Mouse (Mus musculus): ENCODE data around the gene Fndc11. TPM values are rescaled to one million over a fixed set of nuclear protein-coding genes. Genes with fewer than 3 reads are reported as not detected.

Gene Fndc11
- under 1 TPM in 1 of 2 experiments, not detected in 1; 0.83 TPM for total RNA-seq (2023)

DNA sequence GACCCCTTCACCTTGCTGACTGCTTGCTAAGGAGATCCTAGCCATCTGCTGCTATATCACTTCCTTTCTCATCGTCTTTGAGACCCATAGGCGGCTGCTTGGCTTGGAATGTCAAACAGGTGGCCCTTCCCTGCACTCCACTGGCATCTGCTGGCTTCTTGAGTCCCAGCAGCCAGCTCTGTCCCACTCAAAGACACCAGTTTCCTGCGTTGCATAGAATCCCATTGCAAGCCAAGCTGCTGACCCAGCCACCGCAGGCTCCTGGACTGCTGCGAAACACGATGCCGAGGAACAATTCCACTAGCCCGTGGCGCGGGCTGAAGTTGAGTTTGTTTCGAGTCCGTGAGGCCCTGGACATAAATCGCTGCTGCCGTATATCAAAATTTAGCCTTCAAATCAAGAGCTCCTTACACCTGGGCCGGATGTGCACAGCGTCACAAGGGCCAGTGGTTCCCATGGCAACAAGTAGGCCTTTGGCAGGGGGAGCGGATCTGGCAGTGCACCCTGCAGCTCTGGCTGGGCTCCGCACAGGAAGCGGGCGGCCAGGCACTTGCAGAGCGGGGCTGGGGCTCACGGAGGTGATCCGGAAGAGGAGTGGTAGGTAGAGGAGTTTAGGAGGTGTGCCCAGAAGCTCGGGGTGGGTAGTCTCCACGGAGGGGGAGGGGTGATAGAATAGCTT, at the start of gene Fndc11:
Gene Fndc11 (plus strand): TSS at position 476 of the 679 bp plus-strand sequence.

DNA sequence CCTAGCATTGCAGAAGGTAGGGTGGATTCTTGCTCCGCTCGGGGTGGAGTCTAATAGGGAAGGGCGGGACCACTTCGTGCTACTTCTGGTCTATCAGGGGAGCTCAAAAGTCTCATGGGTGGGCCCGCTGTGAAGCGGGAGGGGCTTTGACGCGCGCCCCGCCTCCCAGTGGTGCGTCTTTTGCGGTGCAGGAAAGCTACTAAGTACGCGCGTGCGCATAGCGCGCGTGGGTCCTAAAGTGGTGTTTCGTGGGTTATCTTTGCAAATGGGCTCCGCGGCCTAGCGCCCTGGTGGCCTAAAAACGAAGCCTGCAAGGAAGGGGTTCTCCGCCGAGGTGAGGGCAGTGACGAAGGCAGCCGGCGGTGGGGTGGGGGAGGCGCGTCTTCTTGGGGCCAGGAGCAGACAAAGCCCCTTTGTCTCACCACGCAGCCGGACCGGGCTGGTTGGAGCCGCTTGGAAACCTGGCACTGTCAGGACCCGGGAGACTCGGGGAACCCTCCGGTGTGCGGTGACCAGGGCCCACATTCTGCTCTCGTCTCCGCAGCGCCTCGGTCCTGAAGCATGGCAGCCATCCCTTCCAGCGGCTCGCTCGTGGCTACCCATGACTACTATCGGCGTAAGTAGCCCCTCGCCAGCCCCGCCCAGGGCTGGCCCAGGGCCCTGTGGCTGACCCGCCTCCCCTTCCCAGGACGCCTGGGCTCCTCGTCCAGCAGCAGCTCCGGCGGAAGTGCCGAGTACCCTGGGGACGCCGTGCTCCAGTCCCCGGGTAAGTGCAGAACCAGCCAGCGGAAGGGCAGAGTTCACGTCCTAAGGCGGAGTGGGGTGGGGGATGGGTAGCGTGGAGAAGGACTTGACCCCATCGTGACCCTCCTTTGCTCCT, 32.5 kb upstream of the Fndc11 start, which contains the start of gene Ppdpf:
Gene Ppdpf (plus strand): TSS at position 127 of the 880 bp plus-strand sequence.

DNA sequence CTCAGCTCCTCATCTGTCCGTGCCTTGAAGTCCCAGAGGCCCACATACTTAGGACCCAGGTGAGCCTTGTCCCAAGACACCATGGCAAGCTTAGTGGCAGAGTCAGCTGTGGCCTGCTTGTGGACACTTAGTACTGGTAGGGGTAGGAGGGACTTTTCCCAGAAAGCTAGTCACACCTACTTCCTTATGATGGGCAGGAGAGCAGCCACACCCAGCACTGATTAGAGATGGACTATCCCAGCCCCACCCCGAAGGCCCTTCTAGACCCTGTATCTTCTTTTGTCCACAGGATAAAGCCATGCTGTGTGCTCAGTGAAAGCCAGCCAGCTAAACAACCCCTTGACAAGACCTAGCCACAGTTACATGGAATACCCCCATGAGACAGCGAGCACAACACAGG, 17.4 kb upstream of the Fndc11 start, which contains the start of gene Ptk6:
Gene Ptk6 (minus strand): TSS at position 368 of the 400 bp plus-strand sequence.

DNA sequence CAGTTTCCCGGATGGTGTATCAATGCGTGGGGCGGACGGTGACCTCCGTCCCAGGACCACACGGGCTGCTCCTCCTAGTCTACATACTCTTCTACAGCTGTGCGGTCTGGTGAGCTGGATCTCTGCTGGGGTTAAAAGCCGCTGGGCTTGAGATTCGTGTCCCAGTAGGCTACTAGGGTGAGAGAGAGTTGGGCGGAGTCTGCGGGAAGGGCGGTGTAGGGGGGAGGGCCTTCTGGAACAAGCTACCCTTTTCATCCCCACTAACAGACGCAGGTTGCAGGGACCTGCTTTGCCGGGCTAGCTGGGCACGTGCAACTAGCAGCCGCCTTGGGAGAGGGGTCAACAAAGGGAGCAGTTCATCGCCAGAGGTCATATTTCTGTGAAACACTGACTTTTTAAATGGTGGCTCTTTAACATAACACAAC, 6.8 kb upstream of the Fndc11 start, which contains the start of gene Srms:
Gene Srms (minus strand): TSS at position 165 of the 425 bp plus-strand sequence.

DNA sequence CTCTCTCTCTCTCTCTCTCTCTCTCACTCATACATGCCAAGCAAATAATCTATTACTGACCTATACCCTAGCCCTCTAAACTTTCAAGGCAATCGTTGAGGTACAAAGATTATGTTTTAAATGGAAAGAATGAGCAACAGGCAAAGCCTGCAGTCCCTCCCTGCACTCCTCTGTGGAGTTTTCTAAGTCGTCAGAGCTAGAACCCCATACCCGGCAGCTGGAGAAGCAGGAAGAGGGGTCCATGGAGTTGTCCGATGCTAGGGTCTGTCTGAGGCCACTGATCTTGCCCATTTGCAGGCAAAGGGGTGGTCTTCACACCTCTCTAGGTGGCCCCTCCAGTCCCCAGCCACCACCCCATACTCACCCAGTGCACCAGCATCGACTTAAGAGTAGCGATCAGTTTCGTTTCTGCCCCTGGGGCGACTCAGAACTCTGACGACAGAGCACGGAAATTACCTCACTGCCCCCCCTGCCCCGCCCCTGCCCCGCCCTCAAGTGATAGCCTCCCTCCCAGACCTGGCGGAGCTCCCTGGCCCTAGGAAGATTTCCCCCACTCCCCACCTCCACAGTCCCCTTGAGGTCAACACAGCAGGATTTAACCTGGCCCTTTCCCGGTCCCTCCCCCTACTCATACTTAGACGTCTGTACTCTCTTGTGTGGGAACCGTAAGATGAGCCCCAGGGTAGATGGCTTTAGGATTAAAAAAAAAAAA, 21.9 kb downstream of the Fndc11 start, which contains the start of gene Helz2:
Gene Helz2 (minus strand): TSS at position 426 of the 712 bp plus-strand sequence.

Other genes with a start within 250 kb of the Fndc11 start
- 1 to 10 TPM; 2.1 to 4.0 TPM for gene Col20a1, start 233.5 kb upstream of the Fndc11 start, total RNA-seq (2023)
- gene Chrna4, start 176.5 kb upstream of the Fndc11 start, total RNA-seq (2023) = not detected
- not detected for gene Kcnq2, start 84.7 kb upstream of the Fndc11 start, total RNA-seq (2023)
- not detected for gene Eef1a2, start 63.0 kb upstream of the Fndc11 start, total RNA-seq (2023)
- gene Ppdpf, start 32.8 kb upstream of the Fndc11 start, total RNA-seq (2023) = 100 to 1,000 TPM in 1 of 2 experiments, 10 to 100 TPM in 1; 85.3 to 108 TPM
- gene Ptk6, start 17.2 kb upstream of the Fndc11 start, total RNA-seq (2023) = not detected
- gene Srms, start 6.8 kb upstream of the Fndc11 start, total RNA-seq (2023) = under 1 TPM; 0.29 to 0.80 TPM
- gene Helz2, start 22.0 kb downstream of the Fndc11 start, total RNA-seq (2023) = 100 to 1,000 TPM; 148 to 165 TPM
- gene Gmeb2, start 68.0 kb downstream of the Fndc11 start, total RNA-seq (2023) = 10 to 100 TPM; 39.1 to 40.4 TPM
- not detected for gene Stmn3, start 94.5 kb downstream of the Fndc11 start, total RNA-seq (2023)
- 100 to 1,000 TPM; 126 to 141 TPM for gene Rtel1, start 99.7 kb downstream of the Fndc11 start, total RNA-seq (2023)
- gene Zgpat, start 144.9 kb downstream of the Fndc11 start, total RNA-seq (2023) = 100 to 1,000 TPM; 126 to 143 TPM
- gene Arfrp1, start 145.4 kb downstream of the Fndc11 start, total RNA-seq (2023) = 100 to 1,000 TPM in 1 of 2 experiments, 10 to 100 TPM in 1; 95.6 to 110 TPM
- gene Lime1, start 160.1 kb downstream of the Fndc11 start, total RNA-seq (2023) = 100 to 1,000 TPM; 260 to 278 TPM
- under 1 TPM; 0.27 to 0.67 TPM for gene Zbtb46, start 239.4 kb downstream of the Fndc11 start, total RNA-seq (2023)